Mouse (Mus musculus): ENCODE data around the gene Zfp457.
"Not testable (repeated sequence)": the region's sequence is repeated elsewhere in the genome, so short reads cannot be mapped to it uniquely, and the experiment has no call there.

Zfp457 gene

DNA sequence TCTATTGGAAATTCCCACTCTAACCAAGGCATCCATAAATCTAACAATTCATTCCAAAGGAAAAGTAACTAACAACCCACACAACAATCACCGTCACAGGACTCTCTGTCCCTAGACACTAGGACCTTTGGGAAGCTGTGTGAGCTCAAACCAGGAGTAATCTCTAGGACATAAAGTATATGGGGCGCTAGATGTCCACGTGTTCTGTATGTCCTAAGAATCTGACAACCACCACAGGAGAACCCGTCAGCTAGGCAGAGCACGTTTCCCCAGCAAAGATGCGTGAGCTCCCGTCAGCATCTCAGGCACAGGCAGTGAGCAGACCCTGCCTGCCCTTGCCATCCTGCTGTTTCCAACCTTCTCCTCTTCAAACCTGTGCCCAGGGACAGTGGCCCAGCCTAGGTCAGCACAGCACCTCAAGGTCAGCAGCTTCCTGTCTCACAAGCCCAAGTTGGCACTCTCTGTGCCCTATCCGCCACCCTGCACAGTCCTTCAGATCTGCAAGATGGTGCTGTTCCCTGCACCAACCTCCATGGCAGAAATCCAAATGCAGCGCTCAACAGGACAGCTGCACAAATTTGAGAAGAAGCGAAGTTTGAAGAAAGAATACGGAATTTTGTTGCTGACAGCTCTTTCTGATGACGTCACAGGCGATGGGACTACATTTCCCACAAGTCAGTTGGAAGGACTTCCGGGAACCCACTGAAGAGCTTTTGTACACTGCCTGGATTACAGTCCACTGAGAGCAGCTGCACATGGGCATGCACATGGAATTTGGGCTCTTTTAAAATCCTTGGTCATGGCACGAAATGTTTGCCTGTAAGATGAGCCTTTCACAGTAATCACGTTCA lies at the start of gene Zfp457:
Gene Zfp457 (minus strand): TSS at position 664 of the 851 bp plus-strand sequence.
- DNase-seq (ENCODE audit: extremely low spot score), result peak; percentile 85

DNA sequence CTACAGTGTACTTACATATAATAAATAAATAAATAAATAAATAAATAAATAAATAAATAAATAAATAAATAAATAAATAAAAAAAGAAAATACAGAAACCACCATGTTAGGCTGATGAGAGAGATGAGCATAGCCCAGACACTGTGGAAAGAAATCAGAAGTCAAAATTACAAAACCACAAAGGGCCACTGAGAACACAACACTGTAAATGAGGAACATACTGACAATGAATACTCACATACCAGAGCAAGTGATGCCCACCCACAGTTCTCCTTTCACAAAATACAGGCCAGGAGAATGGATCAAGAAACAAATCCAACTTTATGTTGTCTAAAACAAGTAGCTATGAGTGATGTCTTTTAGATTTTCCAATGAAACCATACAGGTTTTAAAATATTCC lies 45.6 kb upstream of the Zfp457 start:
- no peak for DNase-seq (ENCODE audit: extremely low spot score)

DNA sequence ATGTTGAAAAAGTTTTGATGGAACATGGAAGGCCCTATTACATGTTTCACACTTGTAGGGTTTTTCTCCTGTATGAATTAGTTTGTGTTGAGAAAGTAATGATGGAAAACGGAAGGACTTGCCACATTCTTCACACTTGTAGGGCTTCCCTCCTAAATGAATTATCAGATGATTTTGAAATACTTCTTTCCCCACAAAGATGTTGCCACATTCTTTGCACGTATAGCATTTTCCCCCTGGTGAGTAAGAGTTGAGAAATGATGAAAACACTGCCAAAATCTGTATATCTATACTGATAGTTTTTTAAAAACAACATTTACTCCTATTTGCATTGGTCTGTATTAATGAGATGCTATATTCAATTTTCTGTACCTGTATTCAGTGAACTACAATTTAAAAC lies 37.1 kb upstream of the Zfp457 start:
- no peak for DNase-seq (ENCODE audit: extremely low spot score)

DNA sequence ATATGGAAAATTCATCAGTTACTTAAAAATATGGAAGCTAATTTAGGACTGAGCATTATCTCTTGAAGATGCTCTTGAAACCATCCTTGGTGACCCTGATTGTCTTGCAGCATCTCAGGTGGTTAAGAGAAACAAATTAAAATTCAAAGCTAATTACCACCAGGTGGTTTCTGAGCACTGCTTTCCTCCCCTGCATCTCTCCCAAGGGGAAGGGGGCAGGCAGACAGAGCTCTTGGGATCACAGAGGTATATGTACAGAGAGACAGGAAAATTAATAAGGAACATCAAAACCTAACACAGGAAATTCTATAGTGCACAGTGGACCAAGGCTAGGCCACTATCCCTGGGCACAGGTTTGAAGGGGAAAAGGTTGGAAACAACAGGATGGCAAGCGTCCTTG lies 26.6 kb upstream of the Zfp457 start:
- no peak for DNase-seq (ENCODE audit: extremely low spot score)

DNA sequence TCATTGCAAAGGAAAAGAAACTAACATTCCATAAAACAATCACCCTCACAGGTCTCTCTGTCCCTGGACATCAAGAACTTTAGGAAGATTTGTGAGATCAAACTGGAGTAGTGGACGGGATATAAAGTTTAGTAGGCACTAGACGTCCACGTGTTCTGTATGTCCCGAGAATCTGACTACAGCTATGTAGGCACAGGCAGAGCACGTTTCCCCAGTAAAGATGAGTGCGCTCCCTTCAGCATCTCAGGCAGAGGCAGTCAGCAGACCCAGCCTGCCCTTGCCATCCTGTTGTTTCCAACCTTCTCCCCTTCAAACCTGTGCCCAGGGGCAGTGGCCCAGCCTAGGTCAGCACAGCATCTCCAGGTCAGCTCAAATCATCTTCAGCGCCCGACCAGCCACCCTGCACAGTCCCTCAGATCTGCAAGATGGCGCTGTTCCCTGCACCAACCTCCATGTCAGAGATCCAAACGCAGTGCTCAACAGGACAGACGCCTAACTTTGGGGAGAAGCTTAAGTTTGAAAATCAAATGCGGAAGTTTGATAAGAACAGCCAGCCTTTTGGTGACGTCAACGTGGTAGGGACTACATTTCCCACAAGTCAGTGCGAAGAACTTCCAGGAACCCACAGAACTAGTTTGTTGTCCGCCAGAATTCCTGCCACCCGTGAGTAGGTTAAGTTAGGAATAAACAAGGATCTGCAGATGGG lies 25.9 kb upstream of the Zfp457 start, which contains the start of gene Zfp595:
Gene Zfp595 (minus strand): TSS at position 552 of the 706 bp plus-strand sequence.
- DNase-seq (ENCODE audit: extremely low spot score), result peak; percentile 82

DNA sequence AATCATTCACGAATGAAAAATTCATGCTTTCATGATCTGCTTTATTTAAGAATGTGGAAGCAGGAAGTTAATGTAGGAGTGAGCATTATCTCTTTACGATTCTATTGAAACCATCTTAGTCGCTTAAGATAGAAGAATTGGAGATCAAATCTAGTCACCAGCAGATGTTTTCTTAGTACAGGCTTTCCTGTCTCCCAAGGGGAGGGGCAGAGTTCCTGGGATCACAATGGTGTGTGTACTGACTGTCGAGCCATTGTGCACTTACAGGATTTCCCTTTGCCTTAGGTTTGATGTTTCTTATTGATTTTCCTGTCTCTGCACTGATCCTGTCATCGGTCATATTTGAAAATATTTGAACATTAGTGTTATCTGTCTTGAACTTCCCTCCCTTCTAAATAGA lies 433 bp upstream of the Zfp457 start:
- peak; percentile 21 for DNase-seq (ENCODE audit: extremely low spot score)

DNA sequence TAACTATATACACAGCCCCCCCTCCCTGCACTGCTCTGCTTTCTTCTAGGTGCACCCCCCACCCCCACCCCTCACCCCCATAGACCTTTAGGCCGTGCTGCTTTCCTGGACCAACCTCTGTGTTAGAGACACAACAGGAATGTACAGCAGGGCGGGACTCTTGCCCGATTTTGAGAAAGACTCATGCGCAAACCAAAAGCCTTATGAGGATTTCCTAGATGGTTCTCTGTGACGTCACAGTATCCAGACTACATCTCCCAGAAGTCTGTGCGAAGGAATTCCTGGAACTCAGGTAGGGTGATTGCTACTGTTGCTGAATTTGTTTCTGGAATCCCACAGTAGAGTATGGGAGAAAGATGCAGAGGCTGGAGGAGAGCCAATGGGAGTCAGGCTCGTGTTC lies 28.0 kb downstream of the Zfp457 start, which contains the start of gene Zfp458:
Gene Zfp458 (minus strand): TSS at position 153 of the 400 bp plus-strand sequence.
- no peak for DNase-seq (ENCODE audit: extremely low spot score)

DNA sequence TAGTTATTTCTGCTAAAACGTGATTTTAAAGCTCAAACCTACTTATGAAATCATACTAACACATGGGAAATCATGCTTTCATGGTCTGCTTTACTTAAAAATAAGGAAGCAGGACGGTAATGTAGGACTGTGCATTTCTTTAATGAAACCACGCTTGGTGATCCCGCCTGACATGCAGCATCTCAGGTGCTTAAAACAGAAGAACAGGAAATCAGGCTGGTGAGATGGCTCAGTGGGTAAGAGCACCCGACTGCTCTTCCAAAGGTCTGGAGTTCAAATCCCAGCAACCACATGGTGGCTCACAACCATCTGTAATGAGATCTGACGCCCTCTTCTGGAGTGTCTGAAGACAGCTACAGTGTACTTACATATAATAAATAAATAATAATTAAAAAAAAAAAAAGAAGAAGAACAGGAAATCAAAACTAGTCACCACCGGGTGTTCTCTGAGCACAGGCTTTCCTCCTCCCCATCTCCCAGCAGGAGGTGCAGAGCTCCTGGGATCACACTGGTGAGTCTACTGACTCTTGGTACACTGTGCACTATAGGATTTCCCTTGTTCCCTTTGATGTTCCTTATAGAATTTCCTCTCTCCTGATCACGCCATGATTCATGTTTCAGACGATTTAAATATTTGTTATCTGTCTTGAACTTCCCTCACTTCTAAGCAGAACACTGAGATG lies 36.8 kb downstream of the Zfp457 start:
- DNase-seq (ENCODE audit: extremely low spot score), result not testable (repeated sequence)

DNA sequence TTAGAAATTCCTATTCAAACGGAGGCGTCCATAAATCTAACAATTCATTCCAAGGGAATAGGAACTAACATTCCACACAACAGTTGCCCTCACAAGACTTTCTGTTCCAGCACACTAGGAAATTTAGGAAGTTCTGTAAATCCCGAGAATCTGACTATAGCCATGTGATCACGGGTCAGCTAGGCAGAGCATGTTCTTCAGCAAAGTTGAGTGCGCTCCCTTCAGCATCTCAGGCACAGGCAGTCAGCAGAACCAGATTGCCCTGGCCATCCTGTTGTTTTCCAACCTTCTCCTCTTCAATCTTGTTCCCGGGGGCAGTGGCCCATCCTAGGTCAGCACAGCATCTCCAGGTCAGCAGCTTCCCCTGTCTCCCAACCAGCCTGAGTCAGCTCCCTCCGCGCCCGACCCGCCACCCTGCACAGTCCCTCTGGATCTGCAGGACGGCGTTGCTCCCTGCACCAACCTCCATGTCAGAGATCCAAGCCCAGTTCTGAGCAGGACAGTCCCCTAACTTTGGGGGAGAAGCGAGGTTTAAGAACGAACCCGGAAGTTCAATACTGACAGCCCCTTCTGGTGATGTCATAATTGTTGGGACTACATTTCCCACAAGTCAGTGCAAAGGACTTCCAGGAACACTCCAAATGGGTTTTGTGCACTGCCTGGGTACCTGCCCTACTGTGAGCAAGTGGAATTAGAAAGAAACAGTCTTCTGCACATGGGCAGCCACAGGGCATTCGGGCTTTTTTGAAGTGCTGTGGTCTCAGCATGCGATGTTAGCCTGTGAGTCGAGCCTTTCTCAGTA lies 37.5 kb downstream of the Zfp457 start:
- peak; percentile 81 for DNase-seq (ENCODE audit: extremely low spot score)

Measured in embryo, embryonic 9.5 days (tissue).